Mouse (Mus musculus) liver, adult (tissue): ENCODE measurements at regions not wholly inside any gene's neighbourhood (a gene's known extent, or its start where the extent isn't known, plus 50 kb on each side); places are given as distances from the start of the nearest gene placed in this dataset.

Experiments
- GATA4 ChIP-seq: IDR thresholded peaks from 2 replicates; pipeline ENCODE4 v1.6.1; 2014; ENCODE audit warnings: mild to moderate bottlenecking, low read length; ENCODE audit not compliant: insufficient replicate concordance

DNA sequence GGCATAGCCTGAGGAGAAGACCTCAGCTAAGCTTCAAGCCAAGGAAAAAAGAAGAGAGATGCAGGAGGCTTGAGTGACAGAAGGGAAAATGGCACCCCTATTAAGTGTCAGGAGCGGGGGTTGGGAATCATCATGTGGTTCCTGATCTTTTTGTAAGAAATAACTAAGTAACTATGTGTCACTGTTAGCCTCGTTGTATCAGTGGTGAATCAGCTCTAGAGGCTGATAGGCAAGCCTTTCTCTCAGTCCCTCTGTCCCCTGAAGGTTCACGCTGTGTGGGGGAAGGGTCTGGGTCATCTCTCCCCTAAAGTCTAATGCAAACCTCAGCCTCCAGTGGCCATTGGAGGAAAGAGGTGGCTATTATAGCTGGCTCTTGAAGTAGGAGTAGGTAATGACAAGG is 99.1 kb upstream of the Sox2 start:
- TF ChIP-seq GATA4: no peak

DNA sequence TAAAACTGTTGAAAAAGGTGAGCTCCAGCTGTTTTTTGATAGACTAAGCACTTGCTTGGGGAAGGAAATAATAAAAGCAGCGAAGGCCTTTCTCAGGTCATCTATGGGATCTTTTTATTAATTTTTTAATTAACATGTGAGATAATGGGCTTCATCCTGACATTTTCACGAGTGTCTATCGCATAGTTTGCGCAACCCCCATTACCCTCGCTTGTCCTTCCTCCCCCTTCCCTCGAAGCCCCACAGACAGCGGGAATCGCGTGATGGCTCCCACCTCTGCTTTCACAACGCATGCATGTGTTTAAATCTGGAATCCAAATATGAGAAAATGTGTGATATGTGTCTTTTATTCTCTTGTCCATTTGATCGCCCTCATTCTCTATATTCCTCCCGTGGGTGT is 100.0 kb upstream of the Sox2 start:
- no peak for TF ChIP-seq GATA4

- TF ChIP-seq GATA4: no peak
Measured at GRCm38 (mm10) chr3:34532451-34532850, 117.8 kb upstream of the Sox2 start.

- TF ChIP-seq GATA4: no peak
Measured at GRCm38 (mm10) chr3:34531836-34532235, 118.4 kb upstream of the Sox2 start.

DNA sequence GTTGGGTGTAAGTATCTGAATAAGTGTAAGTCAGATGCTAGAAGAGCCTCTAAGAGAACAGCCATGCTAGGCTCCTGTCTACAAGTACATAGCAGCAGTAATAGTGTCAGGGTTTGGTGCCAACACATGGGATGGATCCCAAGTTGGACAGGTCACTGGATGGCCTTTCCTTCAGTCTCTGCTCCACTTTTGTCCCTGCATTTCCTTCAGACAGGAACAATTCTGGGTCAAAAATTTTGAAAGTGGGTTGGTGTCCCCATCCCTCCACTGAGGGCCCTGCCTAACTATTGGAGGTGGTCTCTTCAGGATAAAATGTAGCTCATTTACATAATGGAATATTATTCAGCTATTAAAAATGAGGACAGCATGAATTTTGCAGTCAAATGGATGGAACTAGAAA is 122.7 kb upstream of the Sox2 start:
- TF ChIP-seq GATA4: no peak

- no peak for TF ChIP-seq GATA4
Measured at GRCm38 (mm10) chr3:34525730-34526129, 124.5 kb upstream of the Sox2 start.

DNA sequence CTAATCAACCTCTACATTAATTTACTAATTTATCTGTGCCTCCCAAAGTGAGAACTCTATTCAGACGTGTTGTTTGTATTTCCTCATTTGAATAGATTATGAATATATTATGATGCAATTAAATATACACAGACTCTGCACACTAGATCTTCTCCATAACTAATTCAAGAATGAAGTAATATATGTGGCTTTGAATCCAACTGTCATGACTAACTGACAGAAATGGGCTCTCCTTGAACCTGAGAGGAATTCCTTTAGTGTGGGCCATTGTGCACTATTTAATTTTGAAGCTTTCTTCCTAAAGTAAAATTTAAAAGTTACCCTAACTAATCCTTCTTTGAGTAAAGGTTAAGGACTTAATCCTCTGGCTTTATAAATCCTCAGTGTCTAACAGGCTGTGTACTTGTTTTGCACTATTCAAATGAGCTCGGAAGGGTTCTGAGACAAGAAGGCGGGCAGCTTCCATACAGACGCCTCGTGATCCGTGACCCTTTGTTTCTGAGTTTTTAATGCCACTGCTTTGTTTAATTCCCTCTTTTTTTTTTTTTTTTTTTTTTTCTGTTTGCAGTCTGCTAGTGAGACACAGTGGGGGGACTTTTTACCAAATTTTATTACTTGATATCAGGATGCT is 128.0 kb upstream of the Sox2 start:
- TF ChIP-seq GATA4: no peak

- no peak for TF ChIP-seq GATA4
Measured at GRCm38 (mm10) chr3:34521357-34522053, 128.7 kb upstream of the Sox2 start.

- TF ChIP-seq GATA4: no peak
Measured at GRCm38 (mm10) chr3:34512503-34513145, 137.6 kb upstream of the Sox2 start.

DNA sequence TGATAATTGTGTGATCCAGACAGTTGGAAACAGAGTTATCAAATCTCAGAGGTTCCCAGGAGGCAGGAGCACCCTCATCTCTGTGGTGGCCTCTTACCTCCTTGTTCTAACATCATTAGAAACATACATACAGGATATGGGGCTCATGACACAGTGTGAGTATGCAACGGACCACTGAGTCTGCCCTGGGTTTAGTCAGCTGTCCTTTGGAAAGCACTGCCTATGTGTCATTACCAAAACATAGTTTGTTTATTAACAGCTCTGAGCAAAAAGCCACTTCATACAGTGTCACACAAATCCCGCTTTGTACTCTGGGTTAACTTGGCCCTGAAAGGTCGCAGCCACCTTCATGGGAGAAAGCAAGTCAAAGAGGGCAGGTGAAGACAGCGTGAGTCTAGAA is 139.5 kb upstream of the Sox2 start:
- no peak for TF ChIP-seq GATA4

GRCm38 (mm10) chr3:34509160-34509559 is 141.0 kb upstream of the Sox2 start:
- no peak for TF ChIP-seq GATA4

- no peak for TF ChIP-seq GATA4
Measured at GRCm38 (mm10) chr3:34504573-34504894, 145.7 kb upstream of the Sox2 start.

GRCm38 (mm10) chr3:34503874-34504572 is 146.2 kb upstream of the Sox2 start:
- no peak for TF ChIP-seq GATA4

DNA sequence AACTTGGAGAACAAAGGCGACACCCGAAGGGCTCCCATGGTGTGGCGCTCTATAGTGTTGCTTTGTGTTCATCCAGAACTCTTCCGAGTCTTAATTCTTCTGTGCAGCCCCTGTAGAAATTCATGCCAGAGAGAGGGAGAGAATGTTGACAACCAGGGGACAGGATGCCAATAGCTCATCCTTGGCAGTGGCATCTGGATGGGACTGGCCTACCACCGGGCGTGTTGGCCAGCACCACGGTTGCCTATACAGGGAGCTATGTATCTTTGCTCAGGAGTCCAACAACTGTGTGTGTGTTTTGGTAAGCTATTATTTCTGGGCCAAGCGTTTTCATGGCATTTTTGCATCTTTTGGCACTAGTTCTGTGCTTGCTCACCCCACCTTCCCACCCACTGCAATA is 153.4 kb upstream of the Sox2 start:
- no peak for TF ChIP-seq GATA4

- no peak for TF ChIP-seq GATA4
Measured at GRCm38 (mm10) chr3:34495615-34496014, 154.6 kb upstream of the Sox2 start.

DNA sequence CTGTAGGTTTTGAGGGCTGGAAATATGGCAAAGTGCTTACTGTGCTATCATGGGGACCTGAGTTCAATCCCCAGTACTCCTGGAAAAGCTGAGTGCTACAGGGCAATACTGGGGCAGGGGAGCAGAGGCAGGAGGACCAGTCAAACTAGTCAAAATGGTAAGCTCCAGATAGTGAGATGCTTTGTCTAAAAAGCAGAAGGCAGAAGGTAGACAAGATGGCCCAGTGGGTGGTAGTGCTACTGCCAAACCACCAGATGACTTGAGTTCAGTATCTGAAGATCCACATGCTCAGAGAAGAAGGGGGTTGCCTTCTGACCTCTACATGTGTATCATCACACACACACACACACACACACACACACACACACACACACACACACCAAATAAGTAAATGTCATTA is 156.3 kb upstream of the Sox2 start:
- TF ChIP-seq GATA4: no peak

- no peak for TF ChIP-seq GATA4
Measured at GRCm38 (mm10) chr3:34489008-34489407, 161.2 kb upstream of the Sox2 start.
